Mouse (Mus musculus) neural tube, embryonic 13.5 days (tissue): ENCODE measurements around the gene Rab15. TPM values are rescaled to one million over a fixed set of nuclear protein-coding genes. Genes with fewer than 3 reads are reported as not detected.

Experiments used
- ATAC-seq: fragments of 200-750 bp; cut with Nextera tagmentation; 2 replicates; pipeline ENCODE4 v1.8.0; 2017; ENCODE audit warnings: low read depth, mild to moderate bottlenecking, moderate TSS enrichment, moderate library complexity
- H3K27ac ChIP-seq: fragments of 300-500 bp; sonication (generic); replicated peaks from 2 replicates; pipeline ENCODE4 v1.5.1; 2015; ENCODE audit warnings: moderate library complexity, mild to moderate bottlenecking, inconsistent platforms
- H3K27me3 ChIP-seq: fragments of 300-500 bp; sonication (generic); 2 replicates; pipeline ENCODE4 v1.6.1; 2015; ENCODE audit warnings: mild to moderate bottlenecking, inconsistent platforms
- H3K36me3 ChIP-seq: fragments of 300-500 bp; sonication (generic); 2 replicates; pipeline ENCODE4 v1.6.1; 2015; ENCODE audit warnings: mild to moderate bottlenecking, inconsistent platforms
- H3K4me1 ChIP-seq: fragments of 300-500 bp; sonication (generic); replicated peaks from 2 replicates; pipeline ENCODE4 v1.6.1; 2015; ENCODE audit warnings: inconsistent platforms
- H3K4me2 ChIP-seq: fragments of 300-500 bp; sonication (generic); 2 replicates; pipeline ENCODE4 v1.6.1; 2015; ENCODE audit warnings: inconsistent platforms, mild to moderate bottlenecking, moderate library complexity
- H3K4me3 ChIP-seq: fragments of 300-500 bp; sonication (generic); 2 replicates; pipeline ENCODE4 v1.5.1; 2015; ENCODE audit warnings: mild to moderate bottlenecking, inconsistent platforms
- H3K9ac ChIP-seq: fragments of 300-500 bp; sonication (generic); 2 replicates; pipeline ENCODE4 v1.6.1; 2015; ENCODE audit warnings: moderate library complexity, mild to moderate bottlenecking, inconsistent platforms
- H3K9me3 ChIP-seq: fragments of 300-500 bp; sonication (generic); 2 replicates; pipeline ENCODE4 v1.6.1; 2016; ENCODE audit warnings: inconsistent platforms
- WGBS: fragments of 180-500 bp; shearing (Covaris S2); methylation state at CpG from one replicate; pipeline ENCODE4 v1.1.7; 2015; 5-methylcytosine and 5-hydroxymethylcytosine counted together
- polyA plus RNA-seq: library from polyadenylated mRNA; unstranded; fragments of >200 nt; fragmentation: Nextera tagmentation; extraction: Ambion mirVana; gene quantifications from 2 replicates; pipeline ENCODE4 v1.2.1, GENCODE M21; 2015

Gene Rab15
- polyA plus RNA-seq, 1 experiment from 2014 or later, result 28.0 TPM

GRCm38 (mm10) chr12:76817176-76817575 is 5.5 kb downstream of the Rab15 start:
- Histone ChIP-seq H3K4me3 (no peak overlapping the region), H3K4me2 (no peak overlapping the region), H3K36me3 (no peaks in the 10 kb centered on the region), H3K27me3 (peaks cover 14% of the 10 kb centered on the region; the same call in 1 of the 2 replicates), H3K27ac (no peak overlapping the region), H3K4me1 (peaks cover 45% of the 10 kb centered on the region), H3K9me3 (no peaks in the 10 kb centered on the region), H3K9ac (no peak overlapping the region)
- WGBS, result 61% methylated on average over 4 of the region's 4 CpGs
- no peak for ATAC-seq

- Histone ChIP-seq H3K4me1 (peaks cover 41% of the 10 kb centered on the region), H3K9ac (no peak overlapping the region), H3K4me2 (no peak overlapping the region), H3K27ac (no peak overlapping the region), H3K36me3 (no peaks in the 10 kb centered on the region), H3K4me3 (no peak overlapping the region), H3K9me3 (no peaks in the 10 kb centered on the region), H3K27me3 (peaks cover 14% of the 10 kb centered on the region; the same call in 1 of the 2 replicates)
- no peak for ATAC-seq
- 63% methylated on average over 4 of the region's 4 CpGs for WGBS
Observed at GRCm38 (mm10) chr12:76816720-76817119, 6.0 kb downstream of the Rab15 start.

- WGBS, result 87% methylated on average over 2 of the region's 2 CpGs
Observed at GRCm38 (mm10) chr12:76814120-76814519, 8.6 kb downstream of the Rab15 start.

GRCm38 (mm10) chr12:76813543-76813942 is 9.2 kb downstream of the Rab15 start:
- Histone ChIP-seq H3K27me3 (no peaks in the 10 kb centered on the region; the same call in 1 of the 2 replicates), H3K36me3 (no peaks in the 10 kb centered on the region), H3K4me2 (no peak overlapping the region), H3K9ac (no peak overlapping the region), H3K27ac (no peak overlapping the region), H3K4me3 (no peak overlapping the region), H3K4me1 (peaks cover 10% of the 10 kb centered on the region; the same call in 1 of the 2 replicates), H3K9me3 (no peaks in the 10 kb centered on the region)
- ATAC-seq, result no peak
- 79% methylated on average over 10 of the region's 10 CpGs for WGBS

More at GRCm38 (mm10) chr12:76814120-76814519, 8.6 kb downstream of the Rab15 start:
- H3K9ac ChIP-seq, result no peak overlapping the region
- no peaks in the 10 kb centered on the region for H3K36me3 ChIP-seq
- H3K4me2 ChIP-seq, result no peak overlapping the region
- ATAC-seq, result no peak
- H3K9me3 ChIP-seq, result no peaks in the 10 kb centered on the region
- H3K27me3 ChIP-seq, result no peaks in the 10 kb centered on the region; the same call in 1 of the 2 replicates
- no peak overlapping the region for H3K4me3 ChIP-seq
- no peak overlapping the region for H3K27ac ChIP-seq
- H3K4me1 ChIP-seq, result peaks cover 15% of the 10 kb centered on the region; the same call in 1 of the 2 replicates

GRCm38 (mm10) chr12:76811006-76811405 is 11.7 kb downstream of the Rab15 start:
- Histone ChIP-seq H3K9me3 (no peaks in the 10 kb centered on the region), H3K4me3 (no peak overlapping the region), H3K27ac (no peak overlapping the region), H3K36me3 (no peaks in the 10 kb centered on the region), H3K9ac (no peak overlapping the region), H3K27me3 (no peaks in the 10 kb centered on the region), H3K4me1 (no peaks in the 10 kb centered on the region), H3K4me2 (no peak overlapping the region)
- 91% methylated on average over 4 of the region's 4 CpGs for WGBS
- no peak for ATAC-seq

- H3K4me2 ChIP-seq, result no peak overlapping the region
- no peaks in the 10 kb centered on the region for H3K9me3 ChIP-seq
- H3K27me3 ChIP-seq, result no peaks in the 10 kb centered on the region
- ATAC-seq, result no peak
- H3K4me1 ChIP-seq, result no peaks in the 10 kb centered on the region
- H3K4me3 ChIP-seq, result no peak overlapping the region
- no peak overlapping the region for H3K9ac ChIP-seq
- H3K36me3 ChIP-seq, result no peaks in the 10 kb centered on the region
- WGBS, result 96% methylated on average over 5 of the region's 5 CpGs
- no peak overlapping the region for H3K27ac ChIP-seq
Observed at GRCm38 (mm10) chr12:76810491-76810890, 12.2 kb downstream of the Rab15 start.

GRCm38 (mm10) chr12:76807796-76808195 is 14.9 kb downstream of the Rab15 start:
- no peak for ATAC-seq
- no peak overlapping the region for H3K4me3 ChIP-seq
- H3K27ac ChIP-seq, result no peak overlapping the region
- no peak overlapping the region for H3K9ac ChIP-seq
- H3K4me1 ChIP-seq, result no peaks in the 10 kb centered on the region
- H3K4me2 ChIP-seq, result no peak overlapping the region
- H3K27me3 ChIP-seq, result no peaks in the 10 kb centered on the region
- no peaks in the 10 kb centered on the region for H3K36me3 ChIP-seq
- 80% methylated on average over 10 of the region's 10 CpGs for WGBS
- H3K9me3 ChIP-seq, result no peaks in the 10 kb centered on the region

GRCm38 (mm10) chr12:76805056-76805811 is 17.5 kb downstream of the Rab15 start:
- peaks cover 2% of the 10 kb centered on the region; the same call in 1 of the 2 replicates for H3K36me3 ChIP-seq
- WGBS, result 90% methylated on average over 10 of the region's 10 CpGs

GRCm38 (mm10) chr12:76803700-76804252 is 18.9 kb downstream of the Rab15 start:
- no peak overlapping the region for H3K27ac ChIP-seq
- H3K9me3 ChIP-seq, result no peaks in the 10 kb centered on the region
- H3K27me3 ChIP-seq, result no peaks in the 10 kb centered on the region
- WGBS, result 60% methylated on average over 7 of the region's 7 CpGs
- no peaks in the 10 kb centered on the region for H3K4me1 ChIP-seq
- no peak overlapping the region for H3K9ac ChIP-seq
- no peak overlapping the region for H3K4me2 ChIP-seq
- ATAC-seq, result peak; percentile 52; the same call in 1 of the 2 replicates
- H3K4me3 ChIP-seq, result no peak overlapping the region
- peaks cover 4% of the 10 kb centered on the region; the same call in 1 of the 2 replicates for H3K36me3 ChIP-seq

More at GRCm38 (mm10) chr12:76805056-76805811, 17.5 kb downstream of the Rab15 start:
- no peaks in the 10 kb centered on the region for H3K4me1 ChIP-seq
- no peak overlapping the region for H3K4me3 ChIP-seq
- no peak overlapping the region for H3K4me2 ChIP-seq
- no peak overlapping the region for H3K27ac ChIP-seq
- H3K9me3 ChIP-seq, result no peaks in the 10 kb centered on the region
- no peak for ATAC-seq
- no peak overlapping the region for H3K9ac ChIP-seq
- no peaks in the 10 kb centered on the region for H3K27me3 ChIP-seq

- ATAC-seq, result no peak
- Histone ChIP-seq H3K9me3 (no peaks in the 10 kb centered on the region), H3K27ac (no peak overlapping the region), H3K4me1 (no peaks in the 10 kb centered on the region), H3K4me2 (no peak overlapping the region), H3K9ac (no peak overlapping the region), H3K36me3 (peaks cover 4% of the 10 kb centered on the region; the same call in 1 of the 2 replicates), H3K27me3 (no peaks in the 10 kb centered on the region), H3K4me3 (no peak overlapping the region)
- WGBS, result 92% methylated on average over 10 of the region's 10 CpGs
Observed at GRCm38 (mm10) chr12:76803028-76803427, 19.7 kb downstream of the Rab15 start.

GRCm38 (mm10) chr12:76798008-76798720 is 24.5 kb downstream of the Rab15 start:
- H3K4me3 ChIP-seq, result no peak overlapping the region
- no peak overlapping the region for H3K27ac ChIP-seq
- no peaks in the 10 kb centered on the region for H3K9me3 ChIP-seq
- WGBS, result 62% methylated on average over 5 of the region's 5 CpGs
- H3K36me3 ChIP-seq, result peaks cover 4% of the 10 kb centered on the region; the same call in 1 of the 2 replicates
- H3K4me2 ChIP-seq, result no peak overlapping the region
- no peaks in the 10 kb centered on the region for H3K27me3 ChIP-seq
- no peaks in the 10 kb centered on the region for H3K4me1 ChIP-seq
- ATAC-seq, result no peak
- no peak overlapping the region for H3K9ac ChIP-seq

GRCm38 (mm10) chr12:76796938-76797539 is 25.7 kb downstream of the Rab15 start:
- Histone ChIP-seq H3K27me3 (no peaks in the 10 kb centered on the region), H3K27ac (no peak overlapping the region), H3K4me1 (no peaks in the 10 kb centered on the region), H3K9ac (no peak overlapping the region), H3K36me3 (peaks cover 4% of the 10 kb centered on the region; the same call in 1 of the 2 replicates), H3K4me3 (no peak overlapping the region), H3K9me3 (no peaks in the 10 kb centered on the region), H3K4me2 (no peak overlapping the region)
- WGBS, result 90% methylated on average over 7 of the region's 7 CpGs
- ATAC-seq, result no peak
